Mouse (Mus musculus) lung, postnatal 36 days (tissue): ENCODE data around the gene Zfp612.

Source experiments
- DNase-seq: peaks from one replicate; pipeline ENCODE4 v3.0.0; 2022; ENCODE audit warnings: mixed read lengths

Gene Zfp612

GRCm38 (mm10) chr8:110079282-110080221 lies at the start of gene Zfp612:
Zfp612 (plus strand) TSS chr8:110079746.
- peak; percentile 62 for DNase-seq

- peak; percentile 15 for DNase-seq
These were observed 45.8 kb upstream of the Zfp612 start for GRCm38 (mm10) chr8:110033771-110034170.

GRCm38 (mm10) chr8:110034331-110034730 lies 45.2 kb upstream of the Zfp612 start:
- DNase-seq: no peak

GRCm38 (mm10) chr8:110036156-110036555 lies 43.4 kb upstream of the Zfp612 start:
- no peak for DNase-seq

- no peak for DNase-seq
These were observed 40.3 kb upstream of the Zfp612 start for GRCm38 (mm10) chr8:110039216-110039615.

- no peak for DNase-seq
These were observed 39.9 kb upstream of the Zfp612 start, which contains the start of gene Chst4 for GRCm38 (mm10) chr8:110039659-110040058. Chst4 (minus strand) TSS chr8:110039740.

GRCm38 (mm10) chr8:110040509-110040908 lies 39.0 kb upstream of the Zfp612 start:
- DNase-seq: no peak

- DNase-seq: no peak
These were observed 28.3 kb upstream of the Zfp612 start for GRCm38 (mm10) chr8:110051208-110051607.

- no peak for DNase-seq
These were observed 21.3 kb upstream of the Zfp612 start for GRCm38 (mm10) chr8:110058207-110058606.

GRCm38 (mm10) chr8:110064161-110064560 lies 15.4 kb upstream of the Zfp612 start:
- no peak for DNase-seq

GRCm38 (mm10) chr8:110064606-110065365 lies 14.8 kb upstream of the Zfp612 start:
- DNase-seq: no peak

- no peak for DNase-seq
These were observed 13.9 kb upstream of the Zfp612 start for GRCm38 (mm10) chr8:110065676-110066075.

- no peak for DNase-seq
These were observed 9.8 kb upstream of the Zfp612 start for GRCm38 (mm10) chr8:110069706-110070105.

GRCm38 (mm10) chr8:110071600-110071999 lies 7.9 kb upstream of the Zfp612 start:
- DNase-seq: peak; percentile 69

GRCm38 (mm10) chr8:110074496-110074895 lies 5.0 kb upstream of the Zfp612 start:
- DNase-seq: no peak

- no peak for DNase-seq
These were observed 3.0 kb downstream of the Zfp612 start for GRCm38 (mm10) chr8:110082416-110083105.

GRCm38 (mm10) chr8:110091869-110092268 lies 12.3 kb downstream of the Zfp612 start:
- peak; percentile 21 for DNase-seq

GRCm38 (mm10) chr8:110100907-110101306 lies 21.4 kb downstream of the Zfp612 start, which contains the start of gene Gm21964:
Gm21964 (plus strand) TSS chr8:110101207.
- DNase-seq: no peak

GRCm38 (mm10) chr8:110101676-110102075 lies 22.1 kb downstream of the Zfp612 start:
- no peak for DNase-seq

GRCm38 (mm10) chr8:110102653-110103052 lies 23.1 kb downstream of the Zfp612 start, which contains the start of gene Gm17720:
Gm17720 (minus strand) TSS chr8:110102753.
- DNase-seq: peak; percentile 4

- no peak for DNase-seq
These were observed 40.2 kb downstream of the Zfp612 start for GRCm38 (mm10) chr8:110119715-110120114.

- peak; percentile 84 for DNase-seq
These were observed 51.0 kb downstream of the Zfp612 start for GRCm38 (mm10) chr8:110130537-110130936.

GRCm38 (mm10) chr8:110134236-110134635 lies 54.7 kb downstream of the Zfp612 start:
- DNase-seq: no peak
